Mouse (Mus musculus) kidney, embryonic 14.5 days (tissue): Measurements from ENCODE around the gene Bspry. TPM values are rescaled to one million over a fixed set of nuclear protein-coding genes. Genes with fewer than 3 reads are reported as not detected.

Experiments
- ATAC-seq: fragments of 200-750 bp; cut with Nextera tagmentation; 2 replicates; pipeline ENCODE4 v1.8.0; 2017; ENCODE audit warnings: moderate number of reproducible peaks, mild to moderate bottlenecking, moderate TSS enrichment, moderate library complexity; ENCODE audit not compliant: low FRiP score, low TSS enrichment
- H3K27ac ChIP-seq: fragments of 300-500 bp; sonication (generic); 2 replicates; pipeline ENCODE4 v1.5.1; 2014; ENCODE audit warnings: low read depth, mild to moderate bottlenecking, low read length, moderate library complexity, mixed read lengths
- H3K27me3 ChIP-seq: fragments of 300-500 bp; sonication (generic); 2 replicates; pipeline ENCODE4 v1.6.1; 2014; ENCODE audit warnings: mild to moderate bottlenecking, low read length; ENCODE audit not compliant: control insufficient read depth, insufficient read depth
- H3K36me3 ChIP-seq: fragments of 300-500 bp; sonication (generic); 2 replicates; pipeline ENCODE4 v1.6.1; 2014; ENCODE audit warnings: low read length, mixed read lengths; ENCODE audit not compliant: control insufficient read depth, insufficient read depth
- H3K4me1 ChIP-seq: fragments of 300-500 bp; sonication (generic); 2 replicates; pipeline ENCODE4 v1.6.1; 2014; ENCODE audit warnings: low read length, mixed read lengths; ENCODE audit not compliant: control insufficient read depth, insufficient read depth
- H3K4me2 ChIP-seq: fragments of 300-500 bp; sonication (generic); replicated peaks from 2 replicates; pipeline ENCODE4 v1.6.1; 2014; ENCODE audit warnings: low read depth, mild to moderate bottlenecking, low read length
- H3K4me3 ChIP-seq: fragments of 300-500 bp; sonication (generic); 2 replicates; pipeline ENCODE4 v1.5.1; 2014; ENCODE audit warnings: mild to moderate bottlenecking, low read length
- H3K9ac ChIP-seq: fragments of 300-500 bp; sonication (generic); 2 replicates; pipeline ENCODE4 v1.6.1; 2014; ENCODE audit warnings: low read depth, mild to moderate bottlenecking, low read length, moderate library complexity
- H3K9me3 ChIP-seq: fragments of 300-500 bp; sonication (generic); 2 replicates; pipeline ENCODE4 v1.6.1; 2016; ENCODE audit warnings: low read length; ENCODE audit not compliant: control insufficient read depth
- WGBS: fragments of 180-500 bp; shearing (Covaris S2); extraction: QIAGEN DNeasy Blood & Tissue Kit; methylation state at CpG from one replicate; pipeline ENCODE4 v1.1.7; 2014; 5-methylcytosine and 5-hydroxymethylcytosine counted together
- polyA plus RNA-seq: library from polyadenylated mRNA; unstranded; fragments of >200 nt; fragmentation: Nextera tagmentation; extraction: Ambion mirVana; gene quantifications from 2 replicates; pipeline ENCODE4 v1.2.1, GENCODE M21; 2014

Gene Bspry
- polyA plus RNA-seq, 1 experiment from 2014 or later = 25.8 TPM

- no peak overlapping the region for H3K4me2 ChIP-seq
- no peaks in the 10 kb centered on the region for H3K9me3 ChIP-seq
- H3K27me3 ChIP-seq = no peaks in the 10 kb centered on the region
- ATAC-seq = no peak
- WGBS = 63% methylated on average over 7 of the region's 7 CpGs
- H3K4me1 ChIP-seq = peaks cover 3% of the 10 kb centered on the region; the same call in 1 of the 2 replicates
- no peak overlapping the region for H3K27ac ChIP-seq
- H3K9ac ChIP-seq = no peak overlapping the region
- peaks cover 14% of the 10 kb centered on the region; the same call in 1 of the 2 replicates for H3K36me3 ChIP-seq
- H3K4me3 ChIP-seq = no peak overlapping the region
Measured at GRCm38 (mm10) chr4:62502969-62503368, 23.1 kb downstream of the Bspry start.

- ATAC-seq = no peak
- peak within 1 kb of the TSS; percentile 56 for H3K27ac ChIP-seq
- no peaks in the 10 kb centered on the region for H3K27me3 ChIP-seq
- no peaks in the 10 kb centered on the region for H3K9me3 ChIP-seq
- H3K4me1 ChIP-seq = peaks cover 3% of the 10 kb centered on the region; the same call in 1 of the 2 replicates
- peak within 1 kb of the TSS; percentile 76 for H3K9ac ChIP-seq
- H3K36me3 ChIP-seq = peaks cover 19% of the 10 kb centered on the region
- peak within 1 kb of the TSS; percentile 72 for H3K4me2 ChIP-seq
- 84% methylated on average over 3 of the region's 3 CpGs for WGBS
- H3K4me3 ChIP-seq = peak within 1 kb of the TSS; percentile 85
Measured at GRCm38 (mm10) chr4:62503374-62503970, 23.6 kb downstream of the Bspry start, which contains the start of gene Hdhd3. Hdhd3 (minus strand) TSS chr4:62503467.

GRCm38 (mm10) chr4:62505991-62506390 is 26.1 kb downstream of the Bspry start:
- ATAC-seq = no peak
- Histone ChIP-seq H3K36me3 (peaks cover 37% of the 10 kb centered on the region), H3K27me3 (no peaks in the 10 kb centered on the region), H3K27ac (no peak overlapping the region), H3K4me2 (no peak overlapping the region), H3K9me3 (no peaks in the 10 kb centered on the region), H3K4me3 (no peak overlapping the region), H3K9ac (no peak overlapping the region), H3K4me1 (peaks cover 3% of the 10 kb centered on the region; the same call in 1 of the 2 replicates)
- 76% methylated on average over 3 of the region's 3 CpGs for WGBS

DNA sequence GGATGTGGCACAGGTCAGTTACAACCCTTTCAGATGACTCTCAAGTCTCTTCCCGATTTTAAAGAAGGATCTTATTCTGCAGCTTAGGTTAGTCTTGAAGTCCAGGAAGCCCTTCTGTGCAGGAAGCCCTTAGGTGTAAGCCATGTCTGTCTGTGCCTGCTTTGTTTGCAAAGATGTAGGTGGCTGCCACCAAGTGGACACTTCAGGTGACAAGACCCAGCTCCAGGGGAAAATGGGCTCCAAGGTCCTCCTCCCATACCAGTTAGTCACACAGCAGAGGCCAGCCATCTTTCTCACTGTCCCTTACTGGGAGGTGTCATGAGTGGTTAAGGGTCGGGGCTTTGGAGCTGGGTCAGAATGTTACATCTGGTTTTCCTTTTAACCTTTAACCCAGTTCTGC is 26.9 kb downstream of the Bspry start:
- Histone ChIP-seq H3K9me3 (no peaks in the 10 kb centered on the region), H3K27me3 (no peaks in the 10 kb centered on the region), H3K9ac (no peak overlapping the region), H3K27ac (no peak overlapping the region), H3K4me1 (no peaks in the 10 kb centered on the region), H3K36me3 (peaks cover 46% of the 10 kb centered on the region), H3K4me3 (no peak overlapping the region), H3K4me2 (no peak overlapping the region)
- no peak for ATAC-seq
- WGBS = 54% methylated on average over 2 of the region's 2 CpGs

DNA sequence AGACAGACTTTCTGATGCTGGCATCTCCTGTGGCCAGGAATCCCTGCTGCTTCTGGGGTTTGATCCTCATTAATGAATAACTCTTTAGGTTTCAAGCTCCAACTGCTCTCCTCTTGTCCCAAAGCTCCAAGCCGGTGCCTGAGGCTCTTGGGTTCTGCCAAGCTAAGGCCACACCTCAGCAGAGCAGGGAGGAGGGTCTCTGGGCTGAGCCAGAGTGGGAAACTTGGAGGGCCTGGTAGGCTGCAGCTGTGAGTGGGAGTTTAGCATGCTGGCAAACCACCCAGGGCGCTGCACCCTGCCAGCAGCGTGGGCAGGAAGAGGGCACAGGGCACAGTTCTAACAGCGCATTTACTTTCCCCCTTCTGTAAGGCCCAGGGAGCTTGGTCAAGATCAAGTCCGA is 29.0 kb downstream of the Bspry start:
- Histone ChIP-seq H3K9me3 (no peaks in the 10 kb centered on the region), H3K27ac (no peak overlapping the region), H3K4me1 (0 out of 2 replicates have a peak, but pooled peaks cover under 1% of the 10 kb centered on the region), H3K4me2 (no peak overlapping the region), H3K27me3 (no peaks in the 10 kb centered on the region), H3K4me3 (no peak overlapping the region), H3K9ac (no peak overlapping the region), H3K36me3 (peaks cover 66% of the 10 kb centered on the region)
- 90% methylated on average over 5 of the region's 5 CpGs for WGBS
- no peak for ATAC-seq

GRCm38 (mm10) chr4:62509946-62510345 is 30.1 kb downstream of the Bspry start:
- Histone ChIP-seq H3K9me3 (no peaks in the 10 kb centered on the region), H3K36me3 (peaks cover 69% of the 10 kb centered on the region), H3K4me2 (no peak overlapping the region), H3K27me3 (no peaks in the 10 kb centered on the region), H3K27ac (no peak overlapping the region), H3K9ac (no peak overlapping the region), H3K4me1 (0 out of 2 replicates have a peak, but pooled peaks cover 3% of the 10 kb centered on the region), H3K4me3 (no peak overlapping the region)
- no peak for ATAC-seq
- WGBS = 92% methylated on average over 11 of the region's 11 CpGs

GRCm38 (mm10) chr4:62513998-62514506 is 34.2 kb downstream of the Bspry start:
- Histone ChIP-seq H3K9ac (no peak overlapping the region), H3K4me1 (peaks cover 37% of the 10 kb centered on the region), H3K27ac (no peak overlapping the region), H3K36me3 (peaks cover 51% of the 10 kb centered on the region), H3K4me2 (no peak overlapping the region), H3K4me3 (no peak overlapping the region), H3K27me3 (no peaks in the 10 kb centered on the region), H3K9me3 (no peaks in the 10 kb centered on the region)
- no peak; the same call in 1 of the 2 replicates for ATAC-seq
- whole genome bisulfite sequencing = 58% methylated on average over 11 of the region's 11 CpGs

DNA sequence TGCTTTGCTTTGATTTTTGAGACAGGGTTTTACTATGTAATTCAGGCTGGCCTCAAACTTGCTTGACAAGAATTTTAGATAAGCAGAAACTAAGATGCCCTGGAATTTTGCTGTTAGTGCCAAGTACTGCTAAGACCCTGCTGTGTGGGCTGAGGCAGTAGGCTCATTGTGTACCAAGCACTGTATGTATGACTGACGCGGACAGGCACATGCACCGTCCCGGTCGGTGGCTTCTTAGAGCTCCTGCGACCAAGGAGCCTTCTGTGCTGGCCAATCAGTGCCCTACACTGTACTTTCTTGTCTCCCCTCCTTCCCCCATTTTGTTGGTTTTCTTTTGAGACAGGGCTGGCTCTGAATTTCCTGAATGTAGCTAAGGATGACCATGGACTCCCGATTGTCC is 35.1 kb downstream of the Bspry start:
- no peak overlapping the region for H3K27ac ChIP-seq
- no peaks in the 10 kb centered on the region for H3K9me3 ChIP-seq
- no peaks in the 10 kb centered on the region for H3K27me3 ChIP-seq
- H3K4me1 ChIP-seq = peaks cover 38% of the 10 kb centered on the region
- H3K4me2 ChIP-seq = no peak overlapping the region
- H3K4me3 ChIP-seq = no peak overlapping the region
- no peak for ATAC-seq
- WGBS = 91% methylated on average over 7 of the region's 7 CpGs
- no peak overlapping the region for H3K9ac ChIP-seq
- H3K36me3 ChIP-seq = peaks cover 42% of the 10 kb centered on the region

DNA sequence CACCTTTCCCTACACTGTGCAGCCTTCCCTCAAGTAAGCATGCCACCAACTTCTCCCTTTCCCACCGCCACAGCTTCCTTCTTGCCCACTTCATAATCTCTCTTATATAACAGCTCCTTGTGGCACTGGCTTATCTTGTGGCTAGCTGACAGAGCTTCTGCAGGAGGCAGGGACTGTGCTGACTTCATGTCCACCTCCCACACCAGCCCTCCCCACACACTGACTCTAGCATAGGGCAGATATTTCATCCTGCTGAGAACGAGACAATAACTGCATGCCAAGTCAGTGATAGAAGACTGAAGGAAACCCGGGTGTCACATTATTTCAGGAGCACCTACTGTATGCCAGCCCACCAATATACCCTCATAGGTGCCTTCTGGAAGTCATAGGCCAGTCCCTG is 35.6 kb downstream of the Bspry start:
- no peak for ATAC-seq
- no peak overlapping the region for H3K4me3 ChIP-seq
- H3K27ac ChIP-seq = no peak overlapping the region
- no peak overlapping the region for H3K4me2 ChIP-seq
- H3K9me3 ChIP-seq = no peaks in the 10 kb centered on the region
- no peak overlapping the region for H3K9ac ChIP-seq
- 74% methylated on average over 3 of the region's 3 CpGs for WGBS
- H3K27me3 ChIP-seq = no peaks in the 10 kb centered on the region
- H3K4me1 ChIP-seq = peaks cover 38% of the 10 kb centered on the region
- H3K36me3 ChIP-seq = peaks cover 37% of the 10 kb centered on the region
